Mouse (Mus musculus) cerebellum, postnatal 36 days (tissue): ENCODE results near the gene Rnaset2b.
"Not testable (repeated sequence)": the region's sequence is repeated elsewhere in the genome, so short reads cannot be mapped to it uniquely, and the experiment has no call there.

Source experiments
- DNase-seq, 2 experiments: peaks; one replicate each; pipeline ENCODE4 v3.0.0; 2021 to 2022; ENCODE audit warnings: mixed read lengths in 2 of 2

The Rnaset2b gene

GRCm38 (mm10) chr17:6986118-6986517, 15.7 kb downstream of the Rnaset2b start:
- not testable (repeated sequence) for DNase-seq

- DNase-seq: not testable (repeated sequence)
Observed at GRCm38 (mm10) chr17:6995504-6995903, 25.1 kb downstream of the Rnaset2b start.

GRCm38 (mm10) chr17:6996826-6997225, 26.4 kb downstream of the Rnaset2b start:
- DNase-seq: not testable (repeated sequence)

- DNase-seq: not testable (repeated sequence)
Observed at GRCm38 (mm10) chr17:6997778-6998490, 27.5 kb downstream of the Rnaset2b start.

GRCm38 (mm10) chr17:7001790-7002585, 31.6 kb downstream of the Rnaset2b start:
- not testable (repeated sequence) for DNase-seq

GRCm38 (mm10) chr17:7003392-7003791, 33.0 kb downstream of the Rnaset2b start:
- not testable (repeated sequence) for DNase-seq

- DNase-seq: not testable (repeated sequence)
Observed at GRCm38 (mm10) chr17:7005646-7006045, 35.2 kb downstream of the Rnaset2b start.

- DNase-seq: not testable (repeated sequence)
Observed at GRCm38 (mm10) chr17:7008885-7009284, 38.5 kb downstream of the Rnaset2b start.

- not testable (repeated sequence) for DNase-seq
Observed at GRCm38 (mm10) chr17:7009440-7009839, 39.0 kb downstream of the Rnaset2b start.

GRCm38 (mm10) chr17:7009901-7010300, 39.5 kb downstream of the Rnaset2b start:
- not testable (repeated sequence) for DNase-seq

- DNase-seq: not testable (repeated sequence)
Observed at GRCm38 (mm10) chr17:7014190-7014589, 43.8 kb downstream of the Rnaset2b start.

GRCm38 (mm10) chr17:7025257-7025656, 54.8 kb downstream of the Rnaset2b start, which contains the start of gene Gm1604a:
Gene Gm1604a, plus strand, starts transcription at chr17:7025568.
- DNase-seq: not testable (repeated sequence)

GRCm38 (mm10) chr17:7025764-7026346, 55.4 kb downstream of the Rnaset2b start:
- DNase-seq: not testable (repeated sequence)

- DNase-seq: not testable (repeated sequence)
Observed at GRCm38 (mm10) chr17:7030204-7030603, 59.8 kb downstream of the Rnaset2b start.

GRCm38 (mm10) chr17:7030622-7031174, 60.3 kb downstream of the Rnaset2b start:
- not testable (repeated sequence) for DNase-seq

GRCm38 (mm10) chr17:7033192-7034166, 63.0 kb downstream of the Rnaset2b start:
- not testable (repeated sequence) for DNase-seq
